Mouse (Mus musculus) mouse embryonic stem cell (cell line): Measurements from ENCODE around the gene Map2k7.

ENCODE experiments used
- in situ Hi-C, 2 experiments: fragments of 300-500 bp; cut with MboI; formaldehyde crosslinking; loops; 1 replicate in 1 of 2; 3 replicates in 1 of 2; pipeline ENCODE4 v1.14.3; 2019 to 2020; ENCODE audit warnings: low sequenced_read_pairs in 2 of 2, low pct_unique_long_range_greater_than_20kb in 1 of 2, mixed read lengths in 1 of 2; ENCODE audit not compliant: unreplicated experiment in 1 of 2

The Map2k7 gene

DNA sequence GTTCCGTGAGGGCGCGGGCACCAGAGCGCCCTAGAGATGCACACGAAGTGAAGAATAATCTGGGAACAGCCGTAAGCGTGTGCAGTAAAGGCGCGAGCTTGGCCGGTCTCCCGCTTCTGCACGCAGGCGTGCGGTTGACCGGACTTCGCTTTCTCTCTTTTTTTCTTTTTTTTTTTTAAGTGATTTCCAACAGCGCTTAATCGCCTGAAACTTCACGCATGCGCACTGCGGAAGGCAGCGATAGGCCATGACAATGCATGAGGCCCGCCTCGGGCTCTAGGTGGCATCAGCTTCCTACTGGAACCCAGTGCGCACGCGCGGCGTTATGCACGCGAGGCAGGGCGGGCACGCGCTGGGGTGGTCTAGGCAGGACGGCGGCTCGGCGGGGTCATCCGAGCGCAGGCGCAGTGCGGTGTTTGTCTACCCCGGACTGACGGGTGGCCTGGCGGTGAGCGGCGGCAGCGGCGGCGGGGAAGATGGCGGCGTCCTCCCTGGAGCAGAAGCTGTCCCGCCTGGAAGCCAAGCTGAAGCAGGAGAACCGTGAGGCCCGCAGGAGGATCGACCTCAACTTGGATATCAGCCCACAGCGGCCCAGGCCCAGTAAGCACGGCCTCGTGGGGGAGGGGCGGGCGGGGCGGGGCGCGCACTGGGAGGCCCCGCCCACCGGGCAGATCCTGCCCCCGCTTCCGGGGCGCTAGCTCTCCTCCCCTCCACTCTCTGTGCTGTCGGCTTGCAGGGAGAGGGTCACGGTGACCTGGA is at the start of gene Map2k7, which contains the start of gene Gm49320:
Gene Map2k7 (plus strand): TSS at position 307 of the 759 bp plus-strand sequence.
Gene Gm49320 (plus strand): TSS at position 432 of the 759 bp plus-strand sequence.
- in situ Hi-C loops = no loop called here

DNA sequence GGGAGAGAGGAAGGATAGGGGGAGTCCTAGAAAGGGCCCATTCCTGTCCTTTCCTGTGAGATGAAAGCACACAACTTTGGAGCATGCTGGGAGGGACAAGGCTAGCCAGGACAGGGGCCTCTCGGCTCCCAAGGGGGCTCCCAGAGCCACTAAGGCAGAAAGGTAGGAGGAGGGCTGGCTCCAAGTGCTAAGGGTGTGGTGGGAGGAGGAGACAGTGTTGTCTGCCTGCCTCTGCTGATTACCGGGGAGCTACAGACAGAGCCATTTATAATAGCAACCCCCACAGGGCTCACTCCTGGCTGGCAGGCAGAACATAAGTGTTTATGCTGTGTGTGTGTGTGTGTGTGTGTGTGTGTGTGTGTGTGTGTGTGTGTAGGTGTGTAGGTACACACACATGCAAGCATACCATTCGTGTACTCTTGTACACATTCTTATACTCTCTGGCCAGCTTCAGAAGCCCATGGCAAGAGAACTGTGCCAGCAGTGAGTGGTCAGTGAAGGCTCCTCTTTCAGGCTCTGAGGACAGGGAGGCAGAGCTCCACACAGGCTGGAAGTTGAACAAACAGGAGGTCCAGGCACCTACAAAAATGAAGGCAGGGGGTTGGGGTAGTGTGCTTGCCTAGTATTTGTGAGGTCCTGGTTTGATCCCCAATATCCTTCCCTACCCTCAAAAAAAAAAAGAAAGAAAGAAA is 49.4 kb upstream of the Map2k7 start:
- in situ Hi-C loops = no loop called here

DNA sequence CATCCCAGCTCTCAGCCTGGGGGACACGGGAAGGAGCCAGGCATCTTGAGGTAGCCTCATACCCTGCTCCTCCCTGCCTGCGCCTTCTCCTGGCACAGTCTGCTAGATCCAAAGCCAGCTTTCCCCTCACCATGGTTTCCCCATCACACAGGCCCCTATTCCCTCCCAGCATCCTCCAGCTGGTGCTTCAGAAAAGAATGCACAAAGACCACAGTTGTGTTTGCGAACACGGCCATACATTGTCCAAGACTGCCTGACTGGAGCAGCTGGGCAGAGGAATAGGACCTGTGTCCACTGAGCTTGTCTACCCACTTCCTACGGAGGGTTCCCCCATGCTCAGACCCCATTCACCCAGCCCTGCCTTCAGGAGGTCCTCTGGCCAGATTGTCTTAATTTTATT is 46.2 kb upstream of the Map2k7 start:
- in situ Hi-C loops = no loop called here

DNA sequence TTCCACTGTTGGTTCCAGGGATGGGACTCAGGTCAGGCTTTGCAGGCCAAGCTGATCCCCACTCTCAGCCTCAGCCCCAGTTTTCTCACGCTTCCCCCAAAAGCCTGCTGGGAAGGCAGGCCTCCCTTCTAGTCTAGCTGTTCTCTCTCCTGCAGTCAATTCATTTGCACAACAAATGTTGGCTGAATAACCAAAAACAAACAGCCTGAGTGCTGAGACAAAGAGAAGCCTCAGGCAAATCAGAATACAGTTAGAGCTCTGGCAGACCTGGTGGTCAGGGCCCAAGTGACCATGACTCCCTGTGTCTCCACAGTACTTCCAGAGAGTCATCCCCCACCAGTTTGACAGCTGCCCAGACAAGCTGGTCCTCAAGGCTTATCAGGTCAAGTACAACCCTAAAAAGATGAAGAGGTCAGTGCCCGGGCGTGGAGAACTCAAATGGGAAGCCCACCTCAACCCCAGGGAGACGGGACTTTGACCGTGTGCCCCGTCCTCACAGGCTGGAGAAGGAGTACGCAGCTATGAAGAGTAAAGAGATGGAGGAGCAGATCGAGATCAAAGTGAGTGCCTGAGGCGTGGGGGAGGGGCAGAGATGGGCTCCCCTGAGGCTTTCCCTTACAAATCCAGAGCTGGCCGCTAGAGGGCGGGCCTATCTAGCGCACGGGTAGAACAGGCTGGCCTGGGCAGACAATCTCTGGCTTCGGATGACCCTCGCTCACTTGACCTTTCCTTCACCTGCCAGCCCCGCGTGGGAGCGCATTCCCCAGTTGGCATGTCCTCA is 45.5 kb upstream of the Map2k7 start:
- in situ Hi-C loops = no loop called here

DNA sequence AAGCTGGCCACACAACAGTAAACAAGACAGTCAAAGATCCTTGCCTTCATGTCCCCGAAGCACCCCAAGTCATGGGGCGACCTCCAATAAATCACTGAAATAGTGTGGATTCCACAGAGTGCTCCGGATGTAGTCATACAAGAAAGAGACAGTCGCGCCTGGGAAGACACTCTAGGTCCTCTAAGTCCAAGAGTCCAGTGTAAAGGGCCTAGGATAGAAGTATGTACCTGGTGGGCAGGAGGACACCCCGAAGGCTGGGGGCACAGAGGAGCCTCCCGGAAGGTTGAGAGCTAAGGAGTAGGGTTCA is 45.0 kb upstream of the Map2k7 start:
- in situ Hi-C loops = no loop called here

DNA sequence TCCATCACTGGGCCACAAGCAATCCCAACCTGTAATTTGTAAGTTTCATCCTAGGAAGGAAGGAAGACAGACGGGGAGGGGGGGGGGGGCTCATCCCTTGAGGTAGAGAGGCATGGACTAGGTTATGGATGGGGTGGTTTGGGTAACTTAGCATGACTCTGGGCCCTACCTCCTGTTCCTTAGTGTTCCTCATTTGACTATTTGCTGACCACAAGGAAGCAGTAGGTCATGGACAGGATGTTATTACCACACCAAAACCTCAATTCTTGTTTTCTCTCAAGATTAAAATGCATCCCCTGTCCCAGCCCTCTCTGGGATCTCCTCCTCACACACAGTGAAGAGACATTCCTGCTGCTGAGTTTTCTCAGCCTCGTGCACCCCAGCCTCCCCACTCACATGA is 37.2 kb upstream of the Map2k7 start:
- in situ Hi-C loops = no loop called here

DNA sequence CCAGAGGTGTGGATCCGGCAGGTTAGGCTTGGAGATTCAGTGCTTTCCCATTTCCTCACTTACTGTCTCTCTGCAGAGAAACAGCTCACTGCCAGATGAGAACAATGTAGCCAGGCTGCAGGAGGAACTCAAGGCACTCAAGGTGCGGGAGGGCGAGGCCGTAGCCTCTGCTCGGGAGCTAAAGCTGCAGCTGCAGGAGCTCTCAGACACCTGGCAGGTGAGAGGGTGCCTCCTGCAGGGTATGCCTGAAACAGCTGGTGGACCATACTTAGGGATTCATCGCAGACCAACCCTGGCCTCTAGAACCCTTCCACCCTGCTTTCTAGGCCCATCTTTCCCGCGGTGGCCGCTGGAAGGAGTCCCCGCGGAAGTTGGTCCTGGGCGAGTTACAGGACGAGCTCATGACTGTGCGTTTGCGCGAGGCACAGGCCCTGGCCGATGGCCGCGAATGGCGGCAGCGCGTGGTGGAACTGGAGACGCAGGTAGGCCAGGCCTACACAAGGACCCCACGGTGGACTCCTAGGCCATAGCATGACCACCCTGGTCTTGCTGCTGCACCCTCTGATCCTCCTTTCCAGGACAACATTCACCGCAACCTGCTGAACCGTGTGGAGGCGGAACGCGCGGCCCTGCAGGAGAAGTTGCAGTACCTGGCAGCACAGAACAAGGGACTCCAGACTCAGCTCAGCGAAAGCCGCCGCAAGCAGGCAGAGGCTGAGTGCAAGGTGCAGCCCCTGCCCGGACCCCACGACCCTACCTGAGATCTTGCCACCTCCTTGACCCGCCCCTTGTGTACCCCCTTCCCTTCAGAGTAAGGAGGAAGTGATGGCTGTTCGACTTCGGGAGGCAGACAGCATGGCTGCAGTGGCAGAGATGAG is 33.1 kb upstream of the Map2k7 start:
- in situ Hi-C loops = no loop called here

DNA sequence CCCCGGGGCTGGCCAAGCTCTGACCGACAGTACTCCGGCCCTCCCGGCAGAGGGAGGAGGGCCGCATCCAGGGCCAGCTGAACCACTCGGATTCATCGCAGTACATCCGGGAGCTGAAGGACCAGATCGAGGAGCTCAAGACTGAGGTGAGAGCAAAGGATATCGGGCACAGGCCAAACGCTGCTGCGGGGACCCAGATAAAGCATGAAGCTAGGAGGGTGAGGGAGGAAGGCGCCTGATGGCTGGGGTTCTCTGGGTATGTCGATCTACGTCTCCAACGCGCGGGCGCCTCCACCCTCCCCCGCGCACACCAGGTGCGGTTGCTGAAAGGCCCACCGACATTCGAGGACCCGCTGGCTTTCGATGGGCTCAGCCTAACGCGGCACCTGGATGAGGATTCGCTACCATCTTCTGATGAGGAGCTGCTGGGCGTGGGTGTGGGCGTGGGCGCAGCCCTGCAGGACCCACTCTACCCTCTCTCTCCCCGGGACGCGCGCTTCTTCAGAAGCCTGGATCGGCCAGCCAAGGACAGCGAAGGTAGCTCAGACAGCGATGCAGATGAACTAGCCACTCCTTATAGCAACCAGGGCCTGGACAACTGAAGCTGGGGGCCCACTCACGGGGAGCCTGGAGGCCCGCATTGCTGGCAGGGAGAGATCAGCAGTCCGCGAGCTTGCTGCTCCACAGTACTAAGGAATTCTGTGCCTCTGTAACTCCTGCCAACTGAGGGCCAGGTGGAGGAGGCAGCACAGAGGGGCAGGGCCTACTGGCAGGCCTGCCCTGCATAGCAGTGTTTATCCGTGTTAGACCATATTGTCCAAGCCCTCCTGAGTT is 32.1 kb upstream of the Map2k7 start:
- in situ Hi-C loops = no loop called here

DNA sequence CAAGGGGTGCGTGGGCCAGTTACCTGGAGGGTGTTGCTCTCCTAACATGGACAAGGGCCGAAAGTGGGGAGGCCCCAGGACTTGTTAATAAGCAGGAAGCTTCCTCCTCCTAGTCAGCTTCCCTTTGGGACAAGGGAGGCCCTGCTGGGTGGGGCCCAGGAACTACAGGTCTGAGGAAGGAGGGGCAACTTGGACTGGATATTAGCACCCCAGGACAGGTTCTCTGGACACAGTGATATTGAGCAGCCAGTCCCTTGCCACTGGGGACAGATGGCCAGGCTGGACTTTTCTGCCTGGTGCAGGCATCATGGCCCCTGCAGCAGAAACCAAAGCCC is 31.6 kb upstream of the Map2k7 start:
- in situ Hi-C loops = no loop called here

DNA sequence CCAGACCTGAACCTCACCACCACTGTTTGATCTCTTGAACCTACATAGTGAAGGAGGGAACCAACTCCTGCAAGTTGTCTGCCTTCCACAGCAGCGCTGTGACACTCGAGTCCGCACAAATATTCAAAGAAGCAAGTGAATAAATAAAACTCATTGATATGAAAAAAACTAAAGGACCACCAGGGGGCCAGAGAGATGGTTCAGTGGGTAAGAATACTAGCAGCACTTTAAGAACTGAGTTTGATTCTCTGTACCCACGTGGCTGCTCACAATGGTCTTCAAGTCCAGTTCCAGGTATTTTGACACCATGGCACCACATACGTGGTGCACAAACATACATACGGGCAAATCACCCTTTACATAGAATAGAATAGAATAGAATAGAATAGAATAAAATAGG is 27.4 kb upstream of the Map2k7 start:
- in situ Hi-C loops = no loop called here

DNA sequence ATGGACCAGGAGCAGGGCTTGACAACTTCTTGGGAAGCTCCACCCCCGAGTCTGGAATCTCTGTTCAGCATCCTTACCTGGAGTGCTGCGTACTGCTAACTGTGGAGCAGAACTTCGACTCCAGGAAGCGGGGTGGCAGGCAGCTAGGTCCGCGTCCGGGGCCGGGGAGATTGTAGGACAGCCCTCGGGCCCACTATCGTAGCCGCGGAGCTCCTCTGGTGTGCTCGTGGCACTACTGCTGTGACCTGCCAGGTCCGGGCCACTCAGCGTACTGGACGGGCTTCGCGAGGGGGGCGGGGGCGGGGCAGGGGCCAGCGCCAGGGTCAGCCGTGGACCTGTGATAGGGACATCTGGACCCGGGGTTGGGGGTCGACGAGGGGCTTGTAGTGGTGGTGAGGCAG is 25.7 kb upstream of the Map2k7 start:
- in situ Hi-C loops = no loop called here

DNA sequence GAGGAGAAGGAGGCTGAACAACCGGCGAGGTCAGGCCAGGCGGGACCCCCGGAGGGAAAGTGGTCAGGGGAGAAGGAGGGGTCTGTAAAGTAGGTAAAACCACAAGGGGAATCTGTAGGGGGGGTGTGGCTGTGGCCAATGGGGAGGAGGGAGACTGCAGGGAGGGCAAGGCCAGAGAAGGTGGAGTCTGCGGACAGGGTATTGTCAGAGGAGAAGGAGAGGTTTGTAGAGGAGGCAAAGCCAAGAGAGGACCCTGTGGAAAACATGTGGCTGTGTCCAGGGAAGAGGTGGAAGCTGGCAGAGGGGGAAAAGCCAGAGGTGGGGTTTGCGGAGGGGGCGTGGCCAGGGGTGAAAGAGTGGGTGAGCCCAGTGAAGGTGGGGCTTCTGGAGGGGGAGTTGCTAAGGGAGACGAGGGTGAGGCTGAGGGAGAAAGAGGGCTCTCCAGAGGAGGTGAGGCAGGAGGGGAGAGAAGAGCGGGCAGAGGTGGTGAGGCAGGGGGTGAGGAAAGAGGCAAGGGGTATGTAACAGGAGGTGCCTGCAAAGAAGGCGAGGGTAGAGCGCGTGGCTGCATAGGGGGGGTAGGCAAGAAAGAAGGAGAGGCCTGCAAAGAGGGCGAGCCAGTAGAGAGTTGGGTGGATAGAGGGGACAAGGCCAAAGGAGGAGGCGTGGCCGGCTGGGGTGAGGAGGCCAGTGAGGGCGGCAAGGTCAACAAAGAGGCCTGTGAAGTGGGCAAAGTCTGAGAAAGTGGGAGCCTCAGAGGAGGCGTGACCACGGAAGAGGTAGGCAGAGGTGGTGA is 25.1 kb upstream of the Map2k7 start:
- in situ Hi-C loops = no loop called here

DNA sequence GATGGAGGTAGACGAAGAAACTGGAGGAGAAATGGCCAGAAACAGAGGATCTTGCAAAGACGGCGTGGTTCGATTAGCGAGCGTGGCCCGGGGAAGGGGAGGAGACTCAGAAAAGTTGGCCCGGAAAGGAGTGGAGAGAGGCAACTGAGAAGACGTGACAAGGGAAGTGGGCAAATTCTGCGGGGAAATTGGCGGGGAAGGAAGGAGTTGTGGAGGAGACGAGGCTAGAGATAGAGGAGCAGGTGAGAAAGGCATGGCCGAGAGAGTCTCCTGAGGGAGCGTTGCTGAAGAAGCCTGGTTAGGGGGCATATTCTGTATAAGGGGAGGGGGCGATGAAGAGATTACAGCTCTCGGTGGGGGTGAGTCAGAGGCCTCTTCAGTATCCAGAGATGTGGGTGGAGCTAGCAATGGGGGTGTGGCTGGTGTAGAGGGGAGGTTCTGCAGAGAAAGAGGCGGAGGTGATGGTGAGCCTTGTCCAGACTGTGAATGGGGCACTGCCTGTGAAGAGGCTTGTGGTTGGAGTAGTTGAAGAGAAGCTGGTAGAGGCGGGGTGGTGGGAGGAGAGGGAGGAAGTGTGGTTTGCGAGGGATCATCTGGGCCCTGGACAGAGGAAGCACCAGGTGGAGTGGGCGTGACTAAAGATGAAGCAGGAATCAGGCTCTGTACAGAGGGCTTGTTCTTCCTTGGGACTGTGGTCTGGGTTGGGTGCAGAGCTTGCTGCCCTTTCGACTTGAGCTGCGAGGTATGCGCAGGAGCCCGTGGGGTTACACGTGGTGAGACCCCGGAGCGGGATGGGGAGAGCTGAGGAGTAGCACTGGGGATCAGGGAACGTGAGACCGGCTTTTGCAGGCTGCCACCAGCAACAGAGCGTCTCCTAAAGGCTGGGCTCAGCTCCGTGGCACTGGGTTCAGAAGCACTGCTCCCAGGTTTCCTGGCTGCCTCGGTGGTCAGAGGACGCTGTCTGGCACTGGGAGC is 24.2 kb upstream of the Map2k7 start:
- in situ Hi-C loops = no loop called here

DNA sequence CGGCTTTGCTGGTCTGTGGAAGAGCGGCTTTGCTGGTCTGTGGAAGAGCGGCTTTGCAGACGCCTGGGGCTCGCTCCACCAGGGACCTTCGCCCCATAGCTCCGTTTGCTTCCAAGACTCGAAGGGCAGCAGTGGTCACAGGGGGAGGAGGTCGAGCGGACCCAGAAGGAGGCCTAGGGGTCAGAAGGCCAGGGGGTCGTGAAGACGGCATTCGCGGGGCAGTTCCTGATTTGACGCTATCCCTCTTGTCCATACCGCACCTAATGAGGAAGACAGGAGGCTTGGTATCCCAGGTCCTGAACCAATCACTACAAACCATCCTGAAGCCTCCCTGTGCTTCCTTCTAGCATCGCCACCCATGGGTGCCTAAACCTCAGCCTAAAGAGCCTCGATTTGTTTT is 22.2 kb upstream of the Map2k7 start:
- in situ Hi-C loops = no loop called here

DNA sequence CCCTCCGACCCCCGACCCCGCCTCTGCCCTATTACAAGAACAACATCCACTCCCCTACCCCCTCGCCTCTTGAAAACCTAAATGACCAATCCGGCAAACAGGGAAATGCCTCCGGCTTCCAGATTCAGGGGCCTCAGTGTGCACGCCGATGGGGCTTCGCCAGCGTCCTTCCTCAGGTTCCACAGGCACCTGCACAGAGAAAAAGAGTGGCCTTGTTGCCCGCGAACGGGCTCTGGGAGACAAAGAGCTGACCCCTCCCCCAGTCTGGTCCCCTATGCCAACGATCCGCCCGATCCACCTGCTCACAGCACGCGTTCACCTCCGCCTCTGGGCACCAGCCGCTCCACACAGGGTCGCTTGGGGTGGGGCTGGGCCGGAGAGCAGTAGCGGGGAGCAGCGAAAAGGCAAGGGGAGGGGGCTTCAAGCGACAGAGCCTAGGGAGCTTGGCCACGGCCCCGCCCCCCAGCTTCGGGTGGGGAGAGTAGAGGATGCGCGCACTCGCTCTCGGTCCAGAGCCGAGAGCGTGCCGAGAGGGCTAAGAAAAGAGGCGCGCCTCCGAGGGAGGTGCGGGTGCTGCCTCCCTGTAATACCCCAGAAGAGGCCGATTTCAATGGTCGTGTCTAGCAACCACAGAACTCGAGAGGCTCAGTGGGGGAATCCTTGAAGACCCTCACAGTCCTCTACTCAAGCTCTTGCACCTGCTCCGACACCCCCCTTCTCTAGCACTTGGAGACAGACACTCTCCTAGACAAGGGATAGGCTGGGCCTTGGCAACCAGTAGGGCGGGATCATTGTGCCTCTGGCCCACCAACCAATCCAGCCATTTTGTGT is 21.5 kb upstream of the Map2k7 start, which contains the start of gene Prr36:
Gene Prr36 (minus strand): TSS at position 669 of the 831 bp plus-strand sequence.
- in situ Hi-C loops = no loop called here
